Mouse (Mus musculus) activated CD4-positive, CD25-positive, alpha-beta regulatory T cell, adult 4 months (primary cell): ENCODE measurements around the gene Reep3. TPM values are rescaled to one million over a fixed set of nuclear protein-coding genes. Genes with fewer than 3 reads are reported as not detected.
A peak's percentile ranks its signal among the peaks of the same experiment; 100 is the strongest.
"Not testable (repeated sequence)": the region's sequence is repeated elsewhere in the genome, so short reads cannot be mapped to it uniquely, and the experiment has no call there.

Source experiments
- ATAC-seq: one replicate; pipeline ENCODE4 v1.8.0; 2017
- polyA plus RNA-seq, 2 experiments: library from polyadenylated mRNA; unstranded; fragments of 100-300 nt; shearing (Covaris generic); gene quantifications; one replicate each; pipeline ENCODE4 v1.2.1; 2017

Reep3 gene
- 10 to 100 TPM; 20.3 to 21.1 TPM for polyA plus RNA-seq

GRCm38 (mm10) chr10:67096621-67097436, at the start of gene Reep3:
TSS of gene Reep3 (minus strand) at chr10:67096945.
- ATAC-seq: peak; percentile 21

GRCm38 (mm10) chr10:67145623-67146022, 48.9 kb upstream of the Reep3 start:
- no peak for ATAC-seq

GRCm38 (mm10) chr10:67144269-67144668, 47.5 kb upstream of the Reep3 start:
- no peak for ATAC-seq

GRCm38 (mm10) chr10:67143661-67144060, 46.9 kb upstream of the Reep3 start:
- ATAC-seq: no peak

GRCm38 (mm10) chr10:67137437-67137836, 40.7 kb upstream of the Reep3 start:
- no peak for ATAC-seq

- no peak for ATAC-seq
These were observed 37.6 kb upstream of the Reep3 start for GRCm38 (mm10) chr10:67134322-67134721.

GRCm38 (mm10) chr10:67131709-67132108, 35.0 kb upstream of the Reep3 start:
- no peak for ATAC-seq

GRCm38 (mm10) chr10:67129531-67129930, 32.8 kb upstream of the Reep3 start:
- ATAC-seq: no peak

- ATAC-seq: peak; percentile 55
These were observed 30.4 kb upstream of the Reep3 start for GRCm38 (mm10) chr10:67126859-67127758.

- ATAC-seq: peak; percentile 32
These were observed 29.5 kb upstream of the Reep3 start for GRCm38 (mm10) chr10:67126061-67126858.

GRCm38 (mm10) chr10:67124156-67124555, 27.4 kb upstream of the Reep3 start:
- ATAC-seq: no peak

GRCm38 (mm10) chr10:67123756-67124155, 27.0 kb upstream of the Reep3 start:
- no peak for ATAC-seq

- no peak for ATAC-seq
These were observed 23.9 kb upstream of the Reep3 start for GRCm38 (mm10) chr10:67120640-67121039.

- no peak for ATAC-seq
These were observed 23.4 kb upstream of the Reep3 start for GRCm38 (mm10) chr10:67120180-67120579.

- ATAC-seq: no peak
These were observed 22.5 kb upstream of the Reep3 start for GRCm38 (mm10) chr10:67119291-67119690.

- no peak for ATAC-seq
These were observed 19.5 kb upstream of the Reep3 start for GRCm38 (mm10) chr10:67116251-67116650.

- no peak for ATAC-seq
These were observed 18.9 kb upstream of the Reep3 start for GRCm38 (mm10) chr10:67115666-67116091.

GRCm38 (mm10) chr10:67115115-67115514, 18.4 kb upstream of the Reep3 start:
- ATAC-seq: peak; percentile 11

- ATAC-seq: no peak
These were observed 17.1 kb upstream of the Reep3 start for GRCm38 (mm10) chr10:67113833-67114232.

GRCm38 (mm10) chr10:67112967-67113366, 16.2 kb upstream of the Reep3 start:
- ATAC-seq: not testable (repeated sequence)

GRCm38 (mm10) chr10:67111799-67112177, 15.0 kb upstream of the Reep3 start:
- ATAC-seq: peak; percentile 48

GRCm38 (mm10) chr10:67111044-67111798, 14.5 kb upstream of the Reep3 start:
- no peak for ATAC-seq
